Mouse (Mus musculus) v-Abl transformed pro-B cells (cell line): ENCODE data around the gene Lef1.

Source experiments
- in situ Hi-C, 2 experiments: fragments of 400-800 bp; cut with MboI; formaldehyde crosslinking; loops; one replicate each; pipeline ENCODE4 v1.15.1; 2025; ENCODE audit not compliant: unreplicated experiment in 2 of 2

Gene Lef1

GRCm38 (mm10) chr3:131237785-131238633 lies 127.7 kb downstream of the Lef1 start:
- in situ Hi-C loops, result loop anchor here (5.0 to 25.0 kb wide), 4 partner anchors 351 to 1526 kb away; partner anchors contain the start of genes Cfi (in 1 of the 2) and Gar1 (in 1 of the 2)

DNA sequence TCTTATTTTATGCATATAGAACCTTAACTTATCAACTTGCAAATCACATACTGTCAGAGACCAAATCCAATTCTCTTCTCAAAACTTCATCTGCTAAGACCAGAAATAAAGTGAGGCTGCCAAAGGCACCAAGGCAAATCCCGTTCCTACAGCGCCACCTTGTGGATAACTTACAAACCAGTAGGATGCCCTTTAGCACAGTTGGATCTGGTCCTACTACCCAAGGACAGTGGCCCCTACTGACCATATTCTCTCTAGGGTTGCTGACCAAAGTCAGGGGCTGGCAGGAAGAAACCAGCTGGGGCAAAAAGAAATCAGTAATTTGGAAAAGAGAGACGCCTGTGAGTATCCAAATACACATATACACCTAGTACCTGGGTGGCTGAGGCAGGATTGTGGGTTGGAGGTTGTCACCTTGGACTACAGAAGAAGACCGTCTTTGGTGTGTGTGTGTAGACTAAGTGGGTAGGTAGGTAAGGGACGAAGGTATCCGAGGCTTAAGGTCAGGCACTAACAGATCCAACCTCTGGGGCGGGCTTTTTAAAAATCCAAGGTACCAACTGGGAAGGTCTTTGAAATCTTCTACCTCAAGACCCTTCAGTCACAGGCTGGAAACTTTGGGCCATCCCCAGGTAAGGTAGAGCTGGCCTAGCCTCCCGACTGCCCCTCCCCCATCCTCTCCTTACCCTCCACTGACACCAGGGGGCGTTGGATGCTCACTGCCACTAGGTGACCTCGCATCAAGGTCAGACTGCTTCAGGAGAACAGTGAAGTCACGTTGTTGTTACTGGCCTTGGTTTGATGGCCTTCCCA lies 135.7 kb downstream of the Lef1 start:
- in situ Hi-C loops, result loop anchor here (5.0 to 25.0 kb wide), 5 partner anchors 534 to 1534 kb away; partner anchors contain the start of genes Cfi (in 1 of the 2) and Gar1 (in 1 of the 2)

DNA sequence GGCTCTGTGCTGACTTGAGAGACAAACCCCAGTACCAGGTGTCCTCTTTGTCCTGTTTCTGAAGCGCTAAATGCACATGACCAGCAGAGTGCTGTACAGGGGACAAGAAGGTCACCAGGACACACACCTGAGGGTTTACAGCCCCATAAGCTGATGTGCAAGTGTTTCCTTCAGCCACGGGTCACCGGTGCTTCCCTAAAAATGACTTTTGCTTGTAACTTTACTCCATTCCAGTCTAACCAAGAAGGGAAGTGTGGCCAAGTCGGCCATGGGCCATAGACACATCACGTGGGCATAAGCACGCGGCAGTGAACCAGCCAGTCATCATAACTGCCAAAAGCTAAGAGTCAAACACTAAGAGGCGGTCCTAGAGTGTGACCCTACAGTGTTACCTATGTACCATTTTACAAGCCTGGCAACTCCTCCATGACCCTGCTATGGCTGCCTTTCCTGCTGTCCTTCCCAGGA lies 136.3 kb downstream of the Lef1 start:
- in situ Hi-C loops, result loop anchor here (5.0 to 25.0 kb wide), 5 partner anchors 534 to 1534 kb away; partner anchors contain the start of genes Cfi (in 1 of the 2) and Gar1 (in 1 of the 2)

GRCm38 (mm10) chr3:131247447-131247846 lies 137.2 kb downstream of the Lef1 start:
- in situ Hi-C loops, result loop anchor here (5.0 to 25.0 kb wide), 5 partner anchors 535 to 1535 kb away; partner anchors contain the start of genes Cfi (in 1 of the 2) and Gar1 (in 1 of the 2)

DNA sequence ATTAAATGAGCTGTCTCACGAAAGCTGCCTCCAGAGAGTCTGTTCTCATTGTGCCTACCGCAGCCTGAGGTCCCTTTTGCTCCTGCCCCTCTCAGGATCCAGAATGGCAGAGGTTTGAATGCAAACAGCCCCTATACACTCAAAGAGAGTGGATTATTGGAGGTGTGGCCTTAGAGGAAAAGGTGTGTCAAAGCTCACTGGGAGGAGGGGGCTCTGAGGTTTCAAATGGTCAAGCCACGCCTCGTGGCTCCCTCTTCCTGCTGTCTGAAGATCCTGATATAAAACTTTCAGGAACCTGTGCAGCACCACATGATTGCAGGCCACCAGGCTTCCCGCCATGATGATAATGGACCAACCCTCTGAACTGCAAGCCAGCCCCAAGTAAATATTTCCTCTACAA lies 137.6 kb downstream of the Lef1 start:
- in situ Hi-C loops, result loop anchor here (5.0 to 25.0 kb wide), 5 partner anchors 536 to 1536 kb away; partner anchors contain the start of genes Cfi (in 1 of the 2) and Gar1 (in 1 of the 2)

GRCm38 (mm10) chr3:131248444-131248843 lies 138.2 kb downstream of the Lef1 start:
- in situ Hi-C loops, result loop anchor here (5.0 to 25.0 kb wide), 5 partner anchors 536 to 1536 kb away; partner anchors contain the start of genes Cfi (in 1 of the 2) and Gar1 (in 1 of the 2)

- in situ Hi-C loops, result no loop called here
These were observed 140.0 kb downstream of the Lef1 start for GRCm38 (mm10) chr3:131250283-131250682.

DNA sequence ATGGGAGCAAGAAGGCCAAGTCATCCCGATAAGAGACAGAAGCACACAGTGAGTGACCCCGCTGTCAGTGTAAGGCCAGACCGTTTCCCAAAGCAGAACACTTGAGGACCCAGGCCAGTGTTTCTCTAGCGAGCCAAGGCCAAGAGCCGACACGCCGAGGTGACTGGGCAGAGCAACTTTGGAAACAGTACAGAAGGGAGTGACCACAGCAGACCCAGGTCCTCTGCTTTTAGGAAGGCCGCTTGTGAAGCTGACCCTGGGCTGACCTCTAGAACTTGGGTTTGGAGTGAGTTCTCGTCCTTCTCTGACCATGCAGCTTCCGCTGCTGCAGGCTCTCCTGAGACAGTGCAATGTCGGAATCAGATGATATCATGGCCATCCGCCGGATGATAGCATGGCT lies 140.7 kb downstream of the Lef1 start:
- in situ Hi-C loops, result no loop called here

GRCm38 (mm10) chr3:131251601-131252000 lies 141.3 kb downstream of the Lef1 start:
- in situ Hi-C loops, result no loop called here

DNA sequence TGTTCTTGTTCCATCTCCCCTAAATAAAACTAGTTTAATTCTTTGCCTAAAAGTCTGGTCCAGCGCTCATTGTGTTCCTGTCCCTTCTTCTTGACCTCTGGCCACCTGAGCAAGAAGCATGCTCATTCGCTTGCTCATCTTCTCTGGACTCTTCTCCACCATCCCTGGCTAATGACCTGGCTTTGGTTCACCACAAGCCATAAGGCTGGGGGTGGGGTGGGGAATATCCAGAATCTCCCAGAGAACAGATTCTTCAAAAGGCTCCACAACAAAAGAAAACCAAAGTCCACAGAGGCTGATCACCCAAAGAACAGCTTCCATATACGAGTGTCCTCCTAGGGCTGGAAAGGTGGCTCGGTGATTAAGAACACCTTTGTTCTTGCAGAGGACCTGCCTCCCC lies 144.7 kb downstream of the Lef1 start:
- in situ Hi-C loops, result no loop called here

DNA sequence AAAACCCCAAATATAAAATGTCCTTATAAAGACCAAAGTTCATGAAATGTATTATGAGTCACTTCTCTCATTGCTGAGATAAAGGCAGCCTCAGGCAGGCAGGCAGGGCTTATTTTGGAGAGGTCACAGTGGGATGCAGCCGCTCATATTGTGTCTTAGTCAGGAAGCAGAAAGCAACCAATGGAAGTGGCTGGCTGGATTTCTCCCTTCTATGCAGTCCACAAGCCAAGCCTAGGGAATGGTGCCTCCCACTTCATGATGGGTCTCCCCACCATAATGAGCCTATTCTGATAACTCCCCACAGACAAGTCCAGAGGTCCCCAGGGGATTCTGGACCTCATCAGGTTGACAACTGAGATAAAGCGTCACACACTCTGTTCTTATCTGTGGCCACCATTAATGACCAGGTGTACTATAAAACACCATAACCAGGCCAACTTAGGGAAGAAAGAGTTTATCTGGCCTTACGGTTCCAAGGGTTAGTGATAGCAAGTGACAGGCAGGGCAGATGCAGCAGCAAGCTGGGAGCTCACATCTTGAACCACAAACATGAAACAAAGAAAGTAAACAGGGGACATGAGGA lies 145.2 kb downstream of the Lef1 start:
- in situ Hi-C loops, result no loop called here

DNA sequence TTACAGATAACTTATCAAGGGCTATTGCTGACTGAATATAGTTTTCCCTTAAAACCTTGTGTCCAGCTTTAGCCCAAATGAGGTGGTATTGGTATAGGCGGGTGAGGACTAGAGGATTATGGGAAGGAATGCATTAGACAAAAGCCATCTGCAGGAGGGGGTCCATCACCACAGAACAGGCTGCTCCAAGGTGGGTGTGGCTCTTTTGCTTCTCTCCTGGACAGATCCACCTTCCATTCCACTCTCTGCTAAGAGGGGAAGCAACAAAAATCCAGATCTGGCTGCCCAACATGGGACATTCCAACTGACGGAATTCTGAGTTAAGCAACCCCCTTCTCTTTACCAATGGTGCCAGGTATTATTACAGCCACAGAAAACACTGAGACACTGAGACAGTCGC lies 148.7 kb downstream of the Lef1 start:
- in situ Hi-C loops, result no loop called here

- in situ Hi-C loops, result no loop called here
These were observed 149.2 kb downstream of the Lef1 start for GRCm38 (mm10) chr3:131259392-131259965.

GRCm38 (mm10) chr3:131260418-131260817 lies 150.1 kb downstream of the Lef1 start:
- in situ Hi-C loops, result no loop called here

GRCm38 (mm10) chr3:131263766-131264486 lies 153.7 kb downstream of the Lef1 start:
- in situ Hi-C loops, result no loop called here

DNA sequence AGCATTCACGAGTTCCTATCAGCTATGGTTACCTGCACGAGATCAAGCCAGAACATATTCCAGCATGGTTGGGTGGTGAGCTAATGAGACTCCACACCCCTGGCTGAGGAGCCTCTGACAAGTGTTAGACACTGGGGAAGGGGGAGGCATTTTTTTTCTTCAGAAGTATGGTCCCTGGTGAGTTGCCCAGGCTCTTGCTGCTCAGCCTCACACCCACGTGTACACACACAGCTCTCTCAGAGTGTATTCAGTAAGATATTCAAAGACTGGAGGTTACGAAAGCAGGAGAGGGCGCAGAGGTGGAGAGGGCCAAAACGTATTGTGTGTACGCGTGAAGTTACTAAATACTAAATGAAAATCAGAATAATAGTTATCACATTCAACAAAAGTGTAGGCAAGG lies 155.2 kb downstream of the Lef1 start:
- in situ Hi-C loops, result no loop called here

GRCm38 (mm10) chr3:131266366-131267050 lies 156.2 kb downstream of the Lef1 start:
- in situ Hi-C loops, result no loop called here

DNA sequence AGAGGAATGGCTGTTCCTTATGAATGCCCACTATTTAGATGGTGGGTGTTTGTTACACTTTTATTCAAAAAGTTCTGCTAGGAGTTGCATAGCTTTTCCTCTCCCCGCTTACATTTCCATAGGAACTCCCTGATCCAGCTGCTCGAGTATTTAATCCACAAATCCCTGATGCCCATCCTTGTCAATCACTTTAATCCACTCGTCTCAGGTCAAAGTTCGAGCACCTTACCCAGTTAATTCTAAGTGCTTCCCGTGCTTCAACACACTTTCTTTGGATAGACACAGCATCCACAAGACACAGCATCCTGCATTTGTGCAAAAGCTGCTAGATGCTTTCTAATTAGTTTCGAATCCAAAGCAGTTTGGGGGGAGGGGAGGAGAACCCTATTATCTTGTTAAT lies 160.1 kb downstream of the Lef1 start:
- in situ Hi-C loops, result no loop called here

GRCm38 (mm10) chr3:131271157-131271556 lies 160.9 kb downstream of the Lef1 start:
- in situ Hi-C loops, result no loop called here
